10 mouse cellular contexts compared by ENCODE assay signal in the genomic region with DNA sequence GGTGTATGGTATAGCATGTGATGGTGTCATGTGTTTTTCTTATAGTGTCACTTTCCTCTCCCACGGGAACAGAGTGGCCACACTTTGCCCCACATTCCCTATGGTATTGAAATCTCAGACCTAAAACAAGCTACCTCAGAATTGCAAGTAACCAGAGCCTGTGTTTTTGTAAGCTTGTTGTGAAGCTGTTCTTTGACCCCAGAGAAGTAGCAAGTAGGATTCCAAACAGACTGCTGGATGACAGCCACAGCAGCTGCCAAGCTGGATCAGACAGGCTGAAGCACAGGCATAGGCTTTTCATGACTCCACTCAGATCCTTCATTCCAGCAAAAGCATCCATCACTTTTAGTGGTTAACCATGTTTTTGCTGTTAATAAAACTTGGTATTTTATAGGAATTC. TPM values are rescaled to one million over a fixed set of nuclear protein-coding genes. Genes with fewer than 3 reads are reported as not detected.
A peak's percentile ranks its signal among the peaks of the same experiment; 100 is the strongest.
DNase-seq lines count a peak whose midpoint lies in the region; ATAC-seq and TF ChIP-seq lines count a peak whose summit lies in the region.
"Had no signal": no experiment of that assay in that cellular context is flagged by ENCODE, and none has a peak within 500 bp of the region (broad histone marks: within the 10 kb centered on the region; RNA-seq: fewer than 3 reads in every experiment).

No protein-coding gene starts in this region.

- peak; percentile 25 for DNase-seq in forebrain, postnatal 0 days
- DNase-seq in heart, postnatal 36 days = peak; percentile 44 to 49
- peak; percentile 76 for DNase-seq in lung, postnatal 10 days
- no peak for DNase-seq in c-Kit-positive CD71-positive TER-119-positive erythroid progenitor cells, embryonic 14.5 days (ENCODE audit: low spot score)
- DNase-seq in frontal cortex, postnatal 14 days (ENCODE audit: low spot score in 2 of 2) = no peak
- DNase-seq: spleen, adult 18-20 months had no signal

- no peak overlapping the region for H3K4me3 ChIP-seq in forebrain, postnatal 0 days (ENCODE audit: low read depth, low read length)
- no peak overlapping the region for H3K4me3 ChIP-seq in forebrain, embryonic 15.5 days
- H3K4me3 ChIP-seq in embryonic facial prominence, embryonic 15.5 days (replicated peaks) = no peak overlapping the region
- H3K4me3 ChIP-seq: forebrain, embryonic 13.5 days had no signal

- peaks cover 16% of the 10 kb centered on the region; the same call in 1 of the 2 replicates for H3K36me3 ChIP-seq in forebrain, postnatal 0 days (ENCODE audit: insufficient read depth)
- H3K36me3 ChIP-seq in forebrain, embryonic 15.5 days = peaks cover 16% of the 10 kb centered on the region; the same call in 1 of the 2 replicates
- H3K36me3 ChIP-seq in embryonic facial prominence, embryonic 15.5 days = peaks cover 31% of the 10 kb centered on the region

- TF ChIP-seq CTCF in forebrain, postnatal 0 days (IDR thresholded peaks at IDR 0.05; ENCODE audit: low read depth) = no peak

- no peaks in the 10 kb centered on the region for H3K27me3 ChIP-seq in forebrain, postnatal 0 days (ENCODE audit: insufficient read depth, low read length)
- no peaks in the 10 kb centered on the region for H3K27me3 ChIP-seq in forebrain, embryonic 15.5 days
- no peaks in the 10 kb centered on the region for H3K27me3 ChIP-seq in embryonic facial prominence, embryonic 15.5 days
- H3K27me3 ChIP-seq: forebrain, embryonic 13.5 days had no signal

- H3K9me3 ChIP-seq in forebrain, postnatal 0 days (ENCODE audit: low read length) = no peaks in the 10 kb centered on the region
- no peaks in the 10 kb centered on the region for H3K9me3 ChIP-seq in forebrain, embryonic 15.5 days
- no peaks in the 10 kb centered on the region for H3K9me3 ChIP-seq in embryonic facial prominence, embryonic 15.5 days (replicated peaks)
- H3K9me3 ChIP-seq: forebrain, embryonic 13.5 days had no signal

- intact Hi-C loops in heart, postnatal 36 days (cut with DNase I) = no loop called here

- no peak overlapping the region for H3K27ac ChIP-seq in forebrain, postnatal 0 days (ENCODE audit: low read depth, low read length)
- H3K27ac ChIP-seq in forebrain, embryonic 15.5 days (replicated peaks) = no peak overlapping the region
- peak overlapping the region; percentile 39; the same call in 1 of the 2 replicates for H3K27ac ChIP-seq in embryonic facial prominence, embryonic 15.5 days (replicated peaks)

- WGBS in forebrain, postnatal 0 days = 58% methylated on average over 1 of the region's 1 CpGs
- 68% methylated on average over 1 of the region's 1 CpGs for WGBS in forebrain, embryonic 15.5 days
- WGBS in embryonic facial prominence, embryonic 15.5 days = 50% methylated on average over 1 of the region's 1 CpGs

- H3K4me1 ChIP-seq in forebrain, postnatal 0 days (ENCODE audit: insufficient read depth) = no peaks in the 10 kb centered on the region
- no peaks in the 10 kb centered on the region for H3K4me1 ChIP-seq in forebrain, embryonic 15.5 days
- H3K4me1 ChIP-seq in embryonic facial prominence, embryonic 15.5 days = peaks cover 6% of the 10 kb centered on the region; the same call in 1 of the 2 replicates
- H3K4me1 ChIP-seq: forebrain, embryonic 13.5 days had no signal

- H3K4me2 ChIP-seq in forebrain, postnatal 0 days (ENCODE audit: low read depth) = no peak overlapping the region
- H3K4me2 ChIP-seq in forebrain, embryonic 15.5 days (replicated peaks) = no peak overlapping the region
- no peak overlapping the region for H3K4me2 ChIP-seq in embryonic facial prominence, embryonic 15.5 days (replicated peaks)
- H3K4me2 ChIP-seq: forebrain, embryonic 13.5 days had no signal

- peak; percentile 63 for ATAC-seq in forebrain, postnatal 0 days
- ATAC-seq in forebrain, embryonic 15.5 days (replicated peaks) = no peak
- ATAC-seq in embryonic facial prominence, embryonic 15.5 days (ENCODE audit: insufficient number of reproducible peaks, low FRiP score, low TSS enrichment, low read depth) = peak; percentile 56; the same call in 1 of the 2 replicates
- no peak for ATAC-seq in megakaryocyte-erythroid progenitor cell, adult 5-6 weeks (replicated peaks; ENCODE audit: low FRiP score, low TSS enrichment, poor library complexity, severe bottlenecking)
- ATAC-seq: forebrain, embryonic 13.5 days had no signal

- H3K9ac ChIP-seq in forebrain, postnatal 0 days = no peak overlapping the region
- H3K9ac ChIP-seq in forebrain, embryonic 15.5 days (replicated peaks) = no peak overlapping the region
- no peak overlapping the region for H3K9ac ChIP-seq in embryonic facial prominence, embryonic 15.5 days
- H3K9ac ChIP-seq: forebrain, embryonic 13.5 days had no signal

RNA-seq across cellular contexts. Expression of a gene that starts 53.0 kb away (rescaled TPM):
- total RNA-seq in forebrain, postnatal 0 days (2014; rRNA removed) = 2.1 and 6.2 TPM in 2 replicates
- polyA plus RNA-seq in forebrain, postnatal 0 days (2015; fragmentation: Nextera tagmentation; extraction: Ambion mirVana) = 0.44 and 0.59 TPM in 2 replicates
- 0.43 and 0.45 TPM in 2 replicates for polyA plus RNA-seq in forebrain, embryonic 15.5 days (2015; fragmentation: Nextera tagmentation; extraction: Ambion mirVana)
- 0.94 and 1.1 TPM in 2 replicates for polyA plus RNA-seq in embryonic facial prominence, embryonic 15.5 days (2015; fragmentation: Nextera tagmentation; extraction: Ambion mirVana)
- total RNA-seq in heart, postnatal 36 days (2021) = 1 to 10 TPM; 4.0 to 4.1 TPM
- total RNA-seq in megakaryocyte-erythroid progenitor cell, adult 5-6 weeks (2014; fragmentation: Nextera tagmentation) = 16.2 and 38.2 TPM in 2 replicates
- total RNA-seq in megakaryocyte-erythroid progenitor cell, adult 5-6 weeks (2017) = 7.3 and 11.3 TPM in 2 replicates

RNA-seq across cellular contexts. Expression of a gene that starts 53.2 kb away (rescaled TPM):
- 2.9 and 4.1 TPM in 2 replicates for total RNA-seq in forebrain, postnatal 0 days (2014; rRNA removed)
- 2.3 and 3.2 TPM in 2 replicates for polyA plus RNA-seq in forebrain, postnatal 0 days (2015; fragmentation: Nextera tagmentation; extraction: Ambion mirVana)
- 1.9 and 2.6 TPM in 2 replicates for polyA plus RNA-seq in forebrain, embryonic 15.5 days (2015; fragmentation: Nextera tagmentation; extraction: Ambion mirVana)
- 23.2 and 25.3 TPM in 2 replicates for polyA plus RNA-seq in embryonic facial prominence, embryonic 15.5 days (2015; fragmentation: Nextera tagmentation; extraction: Ambion mirVana)
- 10 to 100 TPM; 11.2 to 18.4 TPM for total RNA-seq in heart, postnatal 36 days (2021)
- 101 and 172 TPM in 2 replicates for total RNA-seq in megakaryocyte-erythroid progenitor cell, adult 5-6 weeks (2014; fragmentation: Nextera tagmentation)
- total RNA-seq in megakaryocyte-erythroid progenitor cell, adult 5-6 weeks (2017) = 13.6 and 39.7 TPM in 2 replicates

Comparison
In these comparisons a context has a peak if more than half of its experiments do, and no peak if none do; other contexts are left out.
1. ATAC-seq: peak in forebrain, postnatal 0 days (single experiment) and embryonic facial prominence, embryonic 15.5 days (single experiment); none in forebrain, embryonic 15.5 days (single experiment) and megakaryocyte-erythroid progenitor cell, adult 5-6 weeks (single experiment).
2. DNase-seq: peak in forebrain, postnatal 0 days (single experiment), heart, postnatal 36 days (2 of 2) and lung, postnatal 10 days (single experiment); none in c-Kit-positive CD71-positive TER-119-positive erythroid progenitor cells, embryonic 14.5 days (single experiment) and frontal cortex, postnatal 14 days (0 of 2).